Mouse (Mus musculus) bone marrow, adult 2 months (tissue): ENCODE results near the gene Scn1b.

ENCODE experiments used
- CTCF ChIP-seq: fragments of 200-500 bp; IDR thresholded peaks from 2 replicates; pipeline ENCODE4 v1.5.1; 2011; ENCODE audit warnings: low read length, control low read depth; ENCODE audit not compliant: control insufficient read depth, insufficient read depth
- POLR2A ChIP-seq: fragments of 200-500 bp; IDR thresholded peaks from 2 replicates; pipeline ENCODE4 v1.6.1; 2011; ENCODE audit warnings: low read depth, mild to moderate bottlenecking, control low read depth, low read length, borderline replicate concordance; ENCODE audit not compliant: control insufficient read depth

DNA sequence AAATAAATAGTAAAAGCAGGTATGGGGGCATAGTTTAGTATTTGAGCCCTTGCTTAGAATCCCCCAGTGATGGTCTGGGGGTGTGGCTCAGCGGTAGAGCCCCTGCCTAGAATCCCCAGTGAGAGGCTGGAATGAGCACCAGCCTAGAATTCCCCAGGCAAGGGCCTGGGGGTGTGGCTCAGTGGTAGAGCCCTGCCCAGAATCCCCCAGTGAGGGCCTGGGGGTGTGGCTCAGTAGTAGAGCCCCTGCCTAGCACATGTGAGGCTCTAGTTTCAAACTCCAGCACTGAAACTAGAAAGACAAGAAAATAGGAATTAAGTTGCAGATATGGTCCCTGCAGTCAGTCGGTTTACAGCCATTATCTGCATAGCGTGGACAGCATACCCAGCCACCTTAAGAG is 35.0 kb upstream of the Scn1b start:
- TF ChIP-seq POLR2A (no peak), CTCF (no peak)
